Mouse (Mus musculus): ENCODE results near the gene Gm21964.

GRCm38 (mm10) chr8:110064606-110065365, 36.2 kb upstream of the Gm21964 start:
- no peak for TF ChIP-seq GATA1 (IDR thresholded peaks at IDR 0.05; ENCODE audit: borderline replicate concordance, low read length)
- no peak for TF ChIP-seq FLI1 (IDR thresholded peaks at IDR 0.05; ENCODE audit: low read length)

All from megakaryocyte, embryonic 14.5 days (primary cell).